Mouse (Mus musculus) embryonic facial prominence, embryonic 12.5 days (tissue): ENCODE data around the gene Bcl10. TPM values are rescaled to one million over a fixed set of nuclear protein-coding genes. Genes with fewer than 3 reads are reported as not detected.

Source experiments
- polyA plus RNA-seq: library from polyadenylated mRNA; unstranded; fragments of >200 nt; fragmentation: Nextera tagmentation; extraction: Ambion mirVana; gene quantifications from 2 replicates; pipeline ENCODE4 v1.2.1, GENCODE M21; 2016

Gene Bcl10
- polyA plus RNA-seq, 1 experiment from 2014 or later: 52.7 TPM

Other genes with a start within 250 kb of the Bcl10 start
- gene Ddah1, start 164.1 kb upstream of the Bcl10 start, polyA plus RNA-seq: 38.8 and 41.3 TPM in 2 replicates
- gene 2410004B18Rik, start 15.2 kb downstream of the Bcl10 start, polyA plus RNA-seq: 50.4 and 54.2 TPM in 2 replicates
- 2.9 and 3.0 TPM in 2 replicates for gene Syde2, start 65.1 kb downstream of the Bcl10 start, polyA plus RNA-seq
- 0.14 and 0.17 TPM in 2 replicates for gene Wdr63, start 185.3 kb downstream of the Bcl10 start, polyA plus RNA-seq
- gene Mcoln3, start 194.6 kb downstream of the Bcl10 start, polyA plus RNA-seq: 5.3 and 5.8 TPM in 2 replicates
- 0.27 and 0.88 TPM in 2 replicates for gene Mcoln2, start 227.0 kb downstream of the Bcl10 start, polyA plus RNA-seq